Comparison of ENCODE assay signal across 8 mouse cellular contexts in genomic region chr17:46511059-46511710, GRCm38 (mm10). TPM values are rescaled to one million over a fixed set of nuclear protein-coding genes. Genes with fewer than 3 reads are reported as not detected.
DNase-seq lines count a peak whose midpoint lies in the region; ATAC-seq and TF ChIP-seq lines count a peak whose summit lies in the region.

No protein-coding gene starts in this region.

- H3K4me2 ChIP-seq in stomach, postnatal 0 days (replicated peaks; ENCODE audit: low read depth) = no peak overlapping the region

- H3K27ac ChIP-seq in stomach, postnatal 0 days (replicated peaks) = no peak overlapping the region

- WGBS in stomach, postnatal 0 days = 60% methylated on average over 10 of the region's 11 CpGs

- no peak for TF ChIP-seq EP300 in stomach, postnatal 0 days (optimal IDR thresholded peaks at IDR 0.05)

- H3K4me3 ChIP-seq in stomach, postnatal 0 days (ENCODE audit: low read depth, low read length) = no peak overlapping the region

- peak; percentile 78 for TF ChIP-seq CTCF in stomach, postnatal 0 days (IDR thresholded peaks at IDR 0.05; ENCODE audit: low read depth)

- H3K9me3 ChIP-seq in stomach, postnatal 0 days (ENCODE audit: control insufficient read depth, low read length) = no peaks in the 10 kb centered on the region

- no peaks in the 10 kb centered on the region for H3K36me3 ChIP-seq in stomach, postnatal 0 days (ENCODE audit: control insufficient read depth, insufficient read depth, low read length)

- no peak overlapping the region for H3K9ac ChIP-seq in stomach, postnatal 0 days (ENCODE audit: low read length)

- no peaks in the 10 kb centered on the region for H3K27me3 ChIP-seq in stomach, postnatal 0 days (ENCODE audit: control insufficient read depth, insufficient read depth, low read length)

- no peaks in the 10 kb centered on the region for H3K4me1 ChIP-seq in stomach, postnatal 0 days (replicated peaks; ENCODE audit: control insufficient read depth, insufficient read depth)

- DNase-seq in cerebellum, postnatal 10 days = peak; percentile 57 to 67
- DNase-seq in cerebellum, adult 11-12 months = no peak
- peak; percentile 35 for DNase-seq in thymus, postnatal 14 days
- DNase-seq in thymus, postnatal 10 days (ENCODE audit: low spot score in 2 of 2) = no peak
- DNase-seq in kidney, postnatal 10 days = peak; percentile 39
- no peak for DNase-seq in stomach, postnatal 0 days (ENCODE audit: low spot score)
- no peak for DNase-seq in urinary bladder, postnatal 14 days (ENCODE audit: low spot score)
- DNase-seq in frontal cortex, postnatal 10 days (ENCODE audit: low spot score in 2 of 2) = no peak

- ATAC-seq in stomach, postnatal 0 days (ENCODE audit: low FRiP score, low TSS enrichment) = peak; percentile 58; the same call in 1 of the 2 replicates

RNA-seq across cellular contexts. Expression of gene Dnph1, which starts 14.7 kb away (rescaled TPM):
- polyA plus RNA-seq in stomach, postnatal 0 days (2015; fragmentation: Nextera tagmentation; extraction: Ambion mirVana) = 23.8 and 24.7 TPM in 2 replicates

RNA-seq across cellular contexts. Expression of gene Ttbk1, which starts 23.7 kb away (rescaled TPM):
- 0.13 and 0.15 TPM in 2 replicates for polyA plus RNA-seq in stomach, postnatal 0 days (2015; fragmentation: Nextera tagmentation; extraction: Ambion mirVana)

RNA-seq across cellular contexts. Expression of gene Cul9, which starts 35.0 kb away (rescaled TPM):
- 1.9 and 2.6 TPM in 2 replicates for polyA plus RNA-seq in stomach, postnatal 0 days (2015; fragmentation: Nextera tagmentation; extraction: Ambion mirVana)

RNA-seq across cellular contexts. Expression of gene Srf, which starts 44.8 kb away (rescaled TPM):
- polyA plus RNA-seq in stomach, postnatal 0 days (2015; fragmentation: Nextera tagmentation; extraction: Ambion mirVana) = 3.7 and 4.3 TPM in 2 replicates

Comparison
In these comparisons a context has a peak if more than half of its experiments do, and no peak if none do; other contexts are left out.
1. DNase-seq: peak in cerebellum, postnatal 10 days (2 of 2), thymus, postnatal 14 days (single experiment) and kidney, postnatal 10 days (single experiment); none in cerebellum, adult 11-12 months (single experiment), thymus, postnatal 10 days (0 of 2), stomach, postnatal 0 days (single experiment), urinary bladder, postnatal 14 days (single experiment) and frontal cortex, postnatal 10 days (0 of 2).